Mouse (Mus musculus) frontal cortex, adult 2 months (tissue): Measurements from ENCODE around the gene Plekhg3. TPM values are rescaled to one million over a fixed set of nuclear protein-coding genes. Genes with fewer than 3 reads are reported as not detected.

Source experiments
- DNase-seq, 2 experiments: peaks; one replicate each; pipeline ENCODE4 v3.0.0; 2022; ENCODE audit warnings: low spot score in 1 of 2; ENCODE audit errors: extremely low spot score in 1 of 2
- polyA plus RNA-seq: library from polyadenylated mRNA; depleted of rRNA; stranded (reverse); fragments of >200 nt; gene quantifications from 2 replicates; pipeline ENCODE4 v1.2.3, GENCODE M21; 2012

The Plekhg3 gene
- polyA plus RNA-seq, 1 experiment, result 12.6 TPM

GRCm38 (mm10) chr12:76547409-76548081, 16.9 kb downstream of the Plekhg3 start:
- no peak for DNase-seq

- no peak for DNase-seq
These were observed 17.4 kb downstream of the Plekhg3 start for GRCm38 (mm10) chr12:76548082-76548423.

DNA sequence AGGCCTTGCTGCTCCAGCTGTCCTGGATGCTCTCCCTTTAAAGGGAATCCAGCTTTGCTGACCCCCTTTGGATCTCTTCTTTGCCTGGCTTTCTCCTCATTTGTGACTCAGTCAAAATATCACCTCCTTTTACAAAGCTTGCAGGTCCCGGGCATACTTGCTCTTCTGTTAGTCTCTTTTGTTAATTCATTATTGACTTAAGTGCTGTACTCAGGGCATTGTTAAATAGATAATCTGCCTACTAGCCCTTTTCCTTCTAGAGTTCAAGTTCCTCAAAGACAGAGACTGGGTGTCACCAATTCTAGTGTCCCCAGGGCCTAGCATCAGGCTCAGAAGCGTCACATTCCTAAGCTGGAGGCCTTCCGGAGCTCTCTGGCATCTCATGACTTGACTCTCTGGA, 18.5 kb downstream of the Plekhg3 start:
- no peak for DNase-seq

- DNase-seq, result no peak
These were observed 21.6 kb downstream of the Plekhg3 start for GRCm38 (mm10) chr12:76552321-76552720.

DNA sequence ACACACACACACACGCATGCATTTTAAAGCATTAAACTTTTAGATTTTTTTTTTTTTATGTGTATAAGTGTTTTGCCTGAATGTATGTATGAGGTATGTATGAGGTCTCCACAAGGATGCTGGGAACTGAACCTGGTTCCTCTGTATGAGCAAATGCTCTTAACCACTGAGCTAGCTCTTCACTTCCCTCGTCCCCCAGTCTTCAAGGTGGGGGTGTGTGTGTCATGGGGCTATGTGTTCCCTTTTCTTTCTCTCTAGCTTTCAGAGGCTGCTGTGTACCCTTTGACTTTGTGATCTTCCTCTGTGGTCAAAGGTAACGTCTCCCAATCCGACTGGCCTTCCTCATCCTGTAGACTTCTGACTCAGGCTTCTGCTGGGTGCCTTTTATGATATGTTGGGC, 22.3 kb downstream of the Plekhg3 start:
- DNase-seq, result no peak

DNA sequence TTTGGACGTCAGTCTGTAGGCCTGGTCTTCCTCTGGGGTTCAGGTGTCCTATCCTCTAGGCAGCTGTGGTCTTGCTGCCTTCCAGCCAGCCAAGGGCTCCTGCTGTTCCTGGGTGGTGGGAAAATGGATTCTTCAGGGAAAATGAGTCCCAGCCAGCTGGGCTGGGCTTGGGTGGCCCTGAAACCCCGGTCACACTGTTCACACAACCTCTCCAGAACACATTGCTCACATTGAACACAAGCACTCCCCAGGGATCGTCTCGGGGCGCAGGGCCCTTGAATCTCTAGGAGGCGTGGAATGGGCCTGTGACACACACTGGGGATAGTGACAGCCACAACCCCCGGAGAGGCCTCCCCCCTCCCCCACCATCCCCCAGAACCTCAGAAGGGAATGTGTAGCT, 23.2 kb downstream of the Plekhg3 start:
- DNase-seq, result no peak

GRCm38 (mm10) chr12:76554392-76554791, 23.7 kb downstream of the Plekhg3 start:
- DNase-seq, result no peak

DNA sequence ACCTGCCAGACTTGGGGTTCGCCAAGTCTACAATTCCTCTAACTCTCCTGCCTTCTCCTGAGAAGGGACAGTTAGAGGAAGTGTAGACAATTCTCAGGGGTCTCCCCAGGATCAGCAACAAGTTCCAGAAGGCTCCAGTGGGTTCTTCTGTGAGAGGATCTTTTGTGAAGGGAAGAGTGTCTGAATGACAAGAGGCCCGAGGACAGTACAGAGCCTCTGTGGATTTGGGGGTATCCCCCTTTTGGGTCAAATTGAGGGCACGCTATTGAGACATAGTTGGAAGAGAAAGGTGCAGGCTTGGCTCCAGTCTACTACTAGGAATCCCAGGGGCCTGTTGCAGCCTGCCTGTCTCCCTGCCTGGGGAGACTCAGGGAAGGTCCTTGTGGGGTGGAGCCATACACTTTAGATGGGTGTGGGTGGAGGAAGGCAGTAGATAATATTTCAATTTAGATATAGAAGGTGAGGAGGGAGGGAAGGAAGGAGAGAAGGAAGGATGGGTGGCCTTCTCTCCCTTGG, 24.2 kb downstream of the Plekhg3 start:
- no peak for DNase-seq

GRCm38 (mm10) chr12:76556187-76556586, 25.5 kb downstream of the Plekhg3 start:
- DNase-seq, result no peak

DNA sequence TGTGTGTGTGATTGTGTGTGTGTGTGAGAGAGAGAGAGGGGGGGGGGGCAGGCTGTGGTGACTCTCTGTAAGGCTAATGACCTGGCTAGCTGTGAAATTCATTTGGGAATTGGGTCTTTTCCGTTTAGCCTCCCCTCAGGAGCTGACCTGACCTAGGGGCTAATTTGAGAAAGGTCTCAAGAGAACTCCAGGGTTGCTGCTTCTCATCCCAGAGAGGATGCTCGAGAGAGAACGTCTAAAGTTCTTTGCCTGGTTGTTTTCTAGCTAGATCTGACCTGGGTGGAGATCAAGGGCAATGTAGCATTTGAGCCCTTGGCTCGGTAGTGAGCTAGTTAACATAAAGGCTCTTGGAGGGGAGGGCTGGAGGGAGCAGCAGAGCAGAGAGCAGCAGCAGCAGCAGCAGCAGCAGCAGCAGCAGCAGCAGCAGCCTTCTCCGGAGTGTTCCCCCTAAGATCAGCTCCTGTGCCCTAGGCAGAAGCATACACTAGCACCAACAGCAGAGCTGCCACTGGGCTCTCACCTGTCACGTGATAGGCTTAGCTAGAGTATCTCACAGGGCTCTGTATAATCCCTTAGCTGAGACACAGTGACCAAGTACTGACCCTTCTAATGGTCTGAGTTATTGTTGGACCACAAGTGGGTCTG, 26.2 kb downstream of the Plekhg3 start:
- no peak for DNase-seq

- no peak for DNase-seq
These were observed 27.5 kb downstream of the Plekhg3 start for GRCm38 (mm10) chr12:76558206-76558605.

DNA sequence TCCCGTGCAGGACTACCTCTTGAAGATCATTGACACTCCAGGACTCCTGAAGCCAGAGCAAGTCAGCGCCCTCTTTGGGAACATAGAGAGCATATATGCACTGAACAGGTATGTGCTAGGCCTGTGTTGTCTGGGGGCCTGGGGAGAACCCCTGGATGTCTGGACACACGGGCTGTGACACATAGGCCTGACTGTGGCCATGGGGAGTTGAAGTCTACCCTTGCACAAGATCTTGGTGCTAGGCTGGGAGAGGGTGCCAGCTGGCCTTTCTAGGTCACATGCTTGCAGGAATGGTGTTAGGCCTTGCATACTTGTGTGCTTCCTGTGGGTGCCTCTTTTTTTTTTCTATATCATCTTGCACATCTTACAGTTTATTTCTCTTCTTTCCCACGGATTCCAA, 31.5 kb downstream of the Plekhg3 start:
- DNase-seq, result no peak

- DNase-seq, result no peak
These were observed 35.6 kb downstream of the Plekhg3 start for GRCm38 (mm10) chr12:76566284-76566683.

- DNase-seq, result no peak
These were observed 39.7 kb downstream of the Plekhg3 start for GRCm38 (mm10) chr12:76570221-76570940.

- DNase-seq, result no peak
These were observed 40.6 kb downstream of the Plekhg3 start for GRCm38 (mm10) chr12:76571266-76571665.

- no peak for DNase-seq
These were observed 41.9 kb downstream of the Plekhg3 start for GRCm38 (mm10) chr12:76572261-76573251.

DNA sequence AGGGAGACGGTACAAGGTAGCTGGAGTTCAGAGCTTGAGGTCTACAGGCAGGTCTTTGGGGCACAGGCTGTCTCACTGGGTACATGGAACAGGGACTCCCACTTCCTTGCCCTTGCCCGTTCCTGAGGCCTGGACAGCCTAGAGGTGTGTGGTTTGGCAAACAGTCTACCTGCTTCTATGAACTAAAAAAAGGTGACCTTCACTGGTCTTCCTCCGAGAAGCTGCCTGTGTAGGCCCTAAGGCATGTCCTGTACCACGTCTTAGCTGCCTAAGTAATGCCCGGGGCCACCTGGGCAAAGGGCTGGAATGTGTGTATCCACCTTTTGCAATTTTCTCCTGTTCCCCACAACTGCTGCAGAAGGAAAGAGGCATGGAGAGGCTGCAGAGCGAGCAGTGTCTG, 42.7 kb downstream of the Plekhg3 start:
- DNase-seq, result no peak

DNA sequence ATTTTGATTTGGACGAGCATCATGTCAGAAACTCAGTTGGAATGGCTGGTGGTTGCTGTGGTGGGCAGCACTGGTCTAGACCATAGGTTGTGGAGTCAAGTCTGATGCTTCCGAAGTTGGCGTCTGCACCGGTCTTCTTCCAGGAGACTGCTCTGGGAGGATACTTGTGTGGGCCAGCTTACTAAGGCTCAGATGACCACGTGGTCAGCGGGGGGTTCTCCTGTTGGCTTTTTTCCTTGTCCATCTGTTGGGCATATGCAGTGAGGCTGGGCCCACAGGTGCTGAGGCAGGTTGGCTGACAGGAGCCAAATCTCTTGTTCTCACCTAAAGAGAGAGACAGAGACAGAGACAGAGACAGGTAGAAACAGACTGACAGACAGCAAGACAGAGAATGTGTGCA, 44.1 kb downstream of the Plekhg3 start:
- DNase-seq, result no peak

GRCm38 (mm10) chr12:76576061-76576460, 45.4 kb downstream of the Plekhg3 start:
- DNase-seq, result no peak

DNA sequence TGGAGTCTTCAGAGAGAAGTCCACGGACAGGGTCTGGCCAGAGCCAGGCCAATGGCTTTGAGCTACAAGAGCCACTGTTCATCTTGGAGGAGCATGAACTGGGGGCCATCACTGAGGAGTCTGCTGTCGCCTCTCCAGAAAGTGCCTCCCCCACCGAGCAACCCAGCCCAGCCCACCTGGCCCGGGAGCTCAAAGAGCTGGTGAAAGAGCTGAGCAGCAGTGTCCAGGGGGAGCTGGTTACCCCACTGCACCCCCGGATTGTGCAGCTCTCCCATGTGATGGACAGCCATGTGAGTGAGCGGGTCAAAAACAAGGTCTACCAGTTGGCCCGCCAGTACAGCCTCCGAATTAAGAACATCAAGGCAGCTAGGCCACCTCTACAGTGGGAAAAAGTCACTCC, 46.1 kb downstream of the Plekhg3 start:
- DNase-seq, result no peak

DNA sequence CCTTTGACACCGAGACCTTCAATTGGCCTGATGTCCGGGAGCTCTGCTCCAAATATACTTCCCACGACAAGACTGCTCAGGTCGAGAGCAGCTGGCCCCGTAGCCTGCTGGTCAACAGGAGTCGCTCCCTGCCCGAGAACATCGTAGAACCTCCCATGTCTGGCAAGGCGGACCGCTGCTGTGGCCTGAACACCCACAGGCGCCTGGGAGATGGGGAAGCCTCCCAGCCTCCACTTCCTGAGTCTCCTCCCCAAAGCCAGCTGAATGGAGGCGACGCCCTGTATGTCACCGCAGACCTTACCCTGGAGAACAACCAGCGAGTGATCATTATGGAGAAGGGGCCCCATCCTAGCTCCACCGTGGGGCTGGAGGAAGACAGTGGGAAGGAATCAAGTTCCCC, 47.2 kb downstream of the Plekhg3 start:
- no peak for DNase-seq
